ENCODE assay signal across 9 mouse cellular contexts in genomic region chr11:97576136-97576906, GRCm38 (mm10). TPM values are rescaled to one million over a fixed set of nuclear protein-coding genes. Genes with fewer than 3 reads are reported as not detected.
DNase-seq lines count a peak whose midpoint lies in the region; ATAC-seq lines count a peak whose summit lies in the region.
"Had no signal": no experiment of that assay in that cellular context is flagged by ENCODE, and none has a peak within 500 bp of the region (broad histone marks: within the 10 kb centered on the region; RNA-seq: fewer than 3 reads in every experiment).

TSS of gene Srcin1 (minus strand) at chr11:97576186.

- no peaks in the 10 kb centered on the region for H3K36me3 ChIP-seq in heart, embryonic 10.5 days
- H3K36me3 ChIP-seq in kidney, embryonic 14.5 days (ENCODE audit: control insufficient read depth, insufficient read depth, low read length) = no peaks in the 10 kb centered on the region
- H3K36me3 ChIP-seq in limb, embryonic 15.5 days = no peaks in the 10 kb centered on the region
- H3K36me3 ChIP-seq in neural tube, embryonic 13.5 days = no peaks in the 10 kb centered on the region

- peaks cover 88% of the 10 kb centered on the region for H3K27me3 ChIP-seq in heart, embryonic 10.5 days (ENCODE audit: insufficient read depth, poor library complexity, severe bottlenecking)
- H3K27me3 ChIP-seq in kidney, embryonic 14.5 days (ENCODE audit: control insufficient read depth, insufficient read depth, low read length) = peaks cover 49% of the 10 kb centered on the region
- peaks cover 56% of the 10 kb centered on the region for H3K27me3 ChIP-seq in limb, embryonic 15.5 days
- peaks cover 11% of the 10 kb centered on the region; the same call in 1 of the 2 replicates for H3K27me3 ChIP-seq in neural tube, embryonic 13.5 days

- peaks cover 21% of the 10 kb centered on the region for H3K4me1 ChIP-seq in heart, embryonic 10.5 days
- H3K4me1 ChIP-seq in kidney, embryonic 14.5 days (ENCODE audit: control insufficient read depth, insufficient read depth, low read length) = peaks cover 8% of the 10 kb centered on the region; the same call in 1 of the 2 replicates
- H3K4me1 ChIP-seq in limb, embryonic 15.5 days = peaks cover 66% of the 10 kb centered on the region
- H3K4me1 ChIP-seq in neural tube, embryonic 13.5 days (replicated peaks) = peaks cover 68% of the 10 kb centered on the region

- peak within 1 kb of the TSS; percentile 65 for H3K27ac ChIP-seq in heart, embryonic 10.5 days
- 0 out of 2 replicates have a peak within 1 kb of the TSS, but pooled peaks have one; percentile 27 for H3K27ac ChIP-seq in kidney, embryonic 14.5 days (ENCODE audit: low read depth, low read length)
- peak within 1 kb of the TSS; percentile 22; the same call in 1 of the 2 replicates for H3K27ac ChIP-seq in limb, embryonic 15.5 days
- peak within 1 kb of the TSS; percentile 97 for H3K27ac ChIP-seq in neural tube, embryonic 13.5 days (replicated peaks)

- ATAC-seq in kidney, embryonic 14.5 days (ENCODE audit: low FRiP score, low TSS enrichment) = peak; percentile 13; the same call in 1 of the 2 replicates
- no peak for ATAC-seq in limb, embryonic 15.5 days (ENCODE audit: insufficient number of reproducible peaks, low FRiP score, low TSS enrichment, low read depth)
- ATAC-seq in neural tube, embryonic 13.5 days (ENCODE audit: low read depth) = no peak
- ATAC-seq in CD4-positive, CD25-positive, alpha-beta regulatory T cell, adult 4 months = no peak

- peak within 1 kb of the TSS; percentile 82 for H3K4me3 ChIP-seq in heart, embryonic 10.5 days
- peak within 1 kb of the TSS; percentile 58 for H3K4me3 ChIP-seq in kidney, embryonic 14.5 days (ENCODE audit: low read length)
- peak within 1 kb of the TSS; percentile 61 for H3K4me3 ChIP-seq in limb, embryonic 15.5 days
- peak within 1 kb of the TSS; percentile 76 for H3K4me3 ChIP-seq in neural tube, embryonic 13.5 days

- peak within 1 kb of the TSS; percentile 68 for H3K9ac ChIP-seq in kidney, embryonic 14.5 days (ENCODE audit: low read depth, low read length)
- peak within 1 kb of the TSS; percentile 47 for H3K9ac ChIP-seq in limb, embryonic 15.5 days
- peak within 1 kb of the TSS; percentile 97 for H3K9ac ChIP-seq in neural tube, embryonic 13.5 days

- 17% methylated on average over 9 of the region's 9 CpGs for WGBS in heart, embryonic 10.5 days
- WGBS in kidney, embryonic 14.5 days = 33% methylated on average over 9 of the region's 9 CpGs
- WGBS in limb, embryonic 15.5 days = 26% methylated on average over 9 of the region's 9 CpGs
- WGBS in neural tube, embryonic 13.5 days = 31% methylated on average over 9 of the region's 9 CpGs

- H3K9me3 ChIP-seq in heart, embryonic 10.5 days = no peaks in the 10 kb centered on the region
- H3K9me3 ChIP-seq in kidney, embryonic 14.5 days (ENCODE audit: control insufficient read depth, low read length) = no peaks in the 10 kb centered on the region
- H3K9me3 ChIP-seq in limb, embryonic 15.5 days = no peaks in the 10 kb centered on the region
- H3K9me3 ChIP-seq in neural tube, embryonic 13.5 days = no peaks in the 10 kb centered on the region

- H3K4me2 ChIP-seq in kidney, embryonic 14.5 days (replicated peaks; ENCODE audit: low read depth, low read length) = peak within 1 kb of the TSS; percentile 100
- H3K4me2 ChIP-seq in limb, embryonic 15.5 days = peak within 1 kb of the TSS; percentile 99
- H3K4me2 ChIP-seq in neural tube, embryonic 13.5 days = peak within 1 kb of the TSS; percentile 86

- peak in 1 of 2 experiments; percentile 66 for DNase-seq in left cerebral cortex, adult 18-20 months (ENCODE audit: low spot score in 2 of 2)
- DNase-seq in left cerebral cortex, adult 11 months (ENCODE audit: low spot score) = no peak
- DNase-seq in cerebellum, postnatal 4 days (ENCODE audit: low spot score in 2 of 2) = peak; percentile 74 to 92
- DNase-seq in heart, embryonic 10.5 days (ENCODE audit: low spot score) = no peak

RNA-seq across cellular contexts. Expression of gene Srcin1, which starts in this region (rescaled TPM):
- total RNA-seq in left cerebral cortex, adult 18-20 months (2021) = 100 to 1,000 TPM; 246 to 287 TPM
- polyA plus RNA-seq in heart, embryonic 10.5 days (2016; fragmentation: Nextera tagmentation; extraction: Ambion mirVana) = 0.05 and 0.14 TPM in 2 replicates
- 0.97 and 1.1 TPM in 2 replicates for polyA plus RNA-seq in kidney, embryonic 14.5 days (2014; fragmentation: Nextera tagmentation; extraction: Ambion mirVana)
- 0.89 and 0.92 TPM in 2 replicates for polyA plus RNA-seq in limb, embryonic 15.5 days (2015; fragmentation: Nextera tagmentation; extraction: Ambion mirVana)
- polyA plus RNA-seq in neural tube, embryonic 13.5 days (2015; fragmentation: Nextera tagmentation; extraction: Ambion mirVana) = 5.7 and 7.0 TPM in 2 replicates
- polyA plus RNA-seq in CD4-positive, CD25-positive, alpha-beta regulatory T cell, adult 4 months (2017; shearing (Covaris generic)) = not detected
- total RNA-seq: hematopoietic stem cell, adult 5-6 weeks had no signal

Comparison
In these comparisons a context has a peak if more than half of its experiments do, and no peak if none do; other contexts are left out.
1. DNase-seq: peak in cerebellum, postnatal 4 days (2 of 2); none in left cerebral cortex, adult 11 months (single experiment) and heart, embryonic 10.5 days (single experiment).
2. H3K27ac ChIP-seq: peak in every context shown above with its lines; median percentile 97 in neural tube, embryonic 13.5 days; 65 in heart, embryonic 10.5 days; 27 in kidney, embryonic 14.5 days; 22 in limb, embryonic 15.5 days.
3. H3K9ac ChIP-seq: peak in every context shown above with its lines; median percentile 97 in neural tube, embryonic 13.5 days; 68 in kidney, embryonic 14.5 days; 47 in limb, embryonic 15.5 days.
4. Peak in every context shown above with its lines, with median percentiles within 50 percentile points of each other: H3K4me3 ChIP-seq and H3K4me2 ChIP-seq.